Mouse (Mus musculus) ovary, adult 18-20 months (tissue): ENCODE measurements around the gene Pheta2.
A peak's percentile ranks its signal among the peaks of the same experiment; 100 is the strongest.
"Not testable (repeated sequence)": the region's sequence is repeated elsewhere in the genome, so short reads cannot be mapped to it uniquely, and the experiment has no call there.

Experiments used
- DNase-seq: peaks from one replicate; pipeline ENCODE4 v3.0.0; 2022; ENCODE audit warnings: low spot score, mixed read lengths

Pheta2 gene

DNA sequence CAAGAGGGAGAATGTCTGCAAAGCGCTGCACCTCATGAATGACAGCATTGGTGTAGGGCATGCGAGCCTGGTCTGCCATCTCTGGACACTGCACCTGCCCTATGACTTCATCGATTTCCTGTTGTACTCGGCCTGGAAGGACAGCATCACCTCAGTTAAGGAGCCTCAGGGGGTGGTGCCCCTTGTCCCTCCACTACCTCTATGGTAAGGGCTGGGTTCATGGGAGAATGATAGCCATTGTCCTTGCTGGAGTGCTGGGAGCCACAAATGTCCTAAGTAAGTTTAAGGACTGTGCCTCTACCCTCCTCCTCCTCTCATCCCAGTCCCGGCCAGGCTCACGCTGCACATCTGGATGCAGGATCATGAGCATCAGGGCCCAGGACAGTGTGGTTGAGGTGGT, 33.7 kb downstream of the Pheta2 start:
- no peak for DNase-seq

DNA sequence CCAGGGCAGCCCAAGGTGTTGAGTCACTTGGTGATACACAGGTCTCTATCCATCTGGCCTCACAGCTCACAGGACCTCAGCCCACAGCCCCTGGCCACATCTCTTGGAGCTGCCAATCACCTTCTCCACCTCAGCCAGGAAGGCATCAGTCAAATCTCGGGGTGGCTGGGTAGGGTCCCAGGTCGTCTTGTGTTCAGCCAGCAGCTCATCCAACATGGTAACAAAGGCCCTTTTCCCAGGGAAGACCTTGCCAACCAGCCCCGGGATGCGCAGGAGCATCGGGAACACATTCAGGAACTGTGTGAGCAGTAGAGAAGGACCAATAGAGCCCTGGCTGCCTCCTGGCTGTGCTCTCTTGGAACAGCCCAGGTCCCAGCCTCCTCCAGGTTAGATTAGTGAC, 34.2 kb downstream of the Pheta2 start:
- no peak for DNase-seq

- DNase-seq, result no peak
These were observed 35.7 kb downstream of the Pheta2 start for GRCm38 (mm10) chr15:82374437-82374836.

DNA sequence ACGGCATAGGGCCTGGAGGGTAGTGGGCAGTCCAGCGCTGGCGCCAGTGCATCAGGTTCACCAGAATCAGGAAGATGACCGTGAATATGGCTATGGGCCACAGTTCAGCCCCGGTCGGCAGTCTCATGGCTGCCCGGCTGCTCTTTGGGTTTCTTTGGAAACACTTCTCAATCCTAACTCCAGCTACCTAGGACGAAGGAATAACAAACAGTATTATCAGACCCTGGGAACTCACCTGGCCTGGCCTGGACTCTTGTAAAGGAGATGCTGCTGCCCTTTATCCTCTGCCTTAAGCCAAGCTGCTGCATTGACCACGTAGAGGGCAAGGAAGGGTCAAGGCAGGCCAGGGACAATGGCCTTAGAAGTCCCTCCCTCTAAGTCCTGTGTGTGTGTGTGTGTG, 37.1 kb downstream of the Pheta2 start:
- no peak for DNase-seq

DNA sequence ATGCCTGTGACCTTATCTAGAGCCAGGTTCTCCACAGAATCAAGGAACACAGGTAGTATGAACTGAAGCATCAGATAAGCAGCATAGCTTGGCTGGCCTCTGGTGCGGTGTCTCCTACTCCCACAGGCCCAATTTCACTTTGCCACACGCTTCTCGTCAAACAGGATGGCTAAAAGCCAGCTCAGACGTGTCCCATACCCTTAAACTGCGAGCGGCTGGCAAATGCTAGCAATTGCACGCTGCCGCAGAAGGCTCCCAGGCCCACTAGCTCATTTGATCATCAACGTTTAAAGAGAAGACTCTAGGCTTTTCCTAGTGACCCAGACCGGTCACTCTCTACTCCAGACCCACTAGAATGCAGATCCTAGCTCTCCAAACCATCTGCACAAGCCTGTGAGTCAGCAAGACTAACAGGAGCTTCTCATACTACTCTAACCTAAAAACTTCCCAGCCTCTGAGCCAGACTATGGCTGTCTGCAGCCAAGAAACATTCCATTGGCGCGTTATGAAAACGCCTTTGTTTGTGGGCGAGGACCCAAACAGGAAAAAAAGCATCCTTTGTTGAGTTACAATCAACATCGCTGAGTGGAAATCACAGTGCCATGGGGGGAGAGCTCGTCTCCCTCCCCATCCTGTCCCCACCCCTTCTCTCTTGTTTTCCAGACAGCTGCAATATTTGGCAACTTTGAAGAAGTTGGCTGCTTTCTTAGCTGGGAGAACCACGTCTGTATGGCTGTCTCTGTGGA, 37.8 kb downstream of the Pheta2 start:
- DNase-seq, result peak; percentile 44

- DNase-seq, result no peak
These were observed 39.0 kb downstream of the Pheta2 start for GRCm38 (mm10) chr15:82377701-82378100.

- no peak for DNase-seq
These were observed 39.8 kb downstream of the Pheta2 start for GRCm38 (mm10) chr15:82378261-82379180.

DNA sequence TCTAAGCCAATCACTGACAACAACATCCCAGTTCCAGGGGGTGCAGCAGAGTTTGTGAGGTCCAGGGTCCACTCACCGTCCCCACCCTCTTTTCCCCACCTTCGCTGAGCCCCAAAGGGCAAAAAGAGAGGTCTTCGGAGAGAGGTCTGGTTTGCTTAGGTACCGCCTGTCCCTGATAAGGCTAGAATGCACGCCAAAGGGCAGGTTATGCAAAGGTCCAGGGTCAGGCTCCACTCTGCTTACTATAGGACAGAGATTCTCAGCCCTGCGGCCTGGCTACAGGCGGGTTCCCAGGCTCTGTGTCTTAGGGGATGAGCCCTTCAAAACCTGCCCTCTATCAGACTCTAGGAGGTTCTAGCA, 40.7 kb downstream of the Pheta2 start:
- no peak for DNase-seq

- DNase-seq, result peak; percentile 55
These were observed 41.4 kb downstream of the Pheta2 start, which contains the start of gene Cyp2d22 for GRCm38 (mm10) chr15:82379871-82380713. Gene Cyp2d22 (minus strand): TSS chr15:82380260.

GRCm38 (mm10) chr15:82380714-82381062, 41.9 kb downstream of the Pheta2 start:
- DNase-seq, result no peak

- no peak for DNase-seq
These were observed 43.7 kb downstream of the Pheta2 start for GRCm38 (mm10) chr15:82382441-82382840.

DNA sequence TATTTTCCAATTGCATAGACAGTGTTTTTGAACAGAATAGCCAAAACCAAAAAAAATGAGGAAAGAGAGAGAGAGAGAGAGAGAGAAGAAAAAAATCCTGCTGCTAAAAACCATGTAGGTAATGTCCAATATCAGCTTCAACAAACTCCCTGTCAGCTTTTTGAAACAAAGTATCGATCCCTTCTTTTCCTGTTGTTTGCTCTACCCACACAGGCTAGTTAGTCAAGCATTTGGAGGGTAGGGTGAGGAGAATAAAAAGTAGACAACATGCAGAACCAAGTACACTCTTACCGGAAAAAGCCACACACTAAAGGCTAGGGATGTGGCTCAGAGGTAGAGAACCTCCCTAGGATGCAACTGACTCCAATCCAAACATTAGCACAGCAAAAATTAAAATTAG, 47.0 kb downstream of the Pheta2 start:
- DNase-seq, result no peak

DNA sequence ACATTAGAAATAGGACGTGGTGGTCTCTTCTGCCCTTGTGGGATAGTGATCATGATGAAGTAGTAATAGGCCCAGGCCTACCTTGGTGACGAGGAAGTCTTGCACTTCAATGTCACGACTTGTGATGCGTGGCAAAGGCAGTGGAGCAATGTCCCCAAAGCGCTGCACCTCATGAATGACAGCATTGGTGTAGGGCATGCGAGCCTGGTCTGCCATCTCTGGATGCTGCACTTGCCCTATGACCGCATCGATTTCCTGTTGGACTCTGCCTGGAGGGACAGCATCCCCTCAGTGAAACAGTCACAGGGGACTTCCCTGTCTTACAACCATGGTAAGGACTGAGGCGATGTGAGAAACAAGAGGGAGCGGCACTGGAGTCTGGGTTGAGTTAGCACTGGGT, 51.2 kb downstream of the Pheta2 start:
- not testable (repeated sequence) for DNase-seq

- DNase-seq, result not testable (repeated sequence)
These were observed 55.2 kb downstream of the Pheta2 start, which contains the start of gene Cyp2d11 for GRCm38 (mm10) chr15:82393922-82394321. Gene Cyp2d11 (minus strand): TSS chr15:82394022.
